Mouse (Mus musculus) hindbrain, embryonic 13.5 days (tissue): ENCODE measurements around the gene Kpna2. TPM values are rescaled to one million over a fixed set of nuclear protein-coding genes. Genes with fewer than 3 reads are reported as not detected.
A peak's percentile ranks its signal among the peaks of the same experiment; 100 is the strongest.
"Not testable (repeated sequence)": the region's sequence is repeated elsewhere in the genome, so short reads cannot be mapped to it uniquely, and the experiment has no call there.

Source experiments
- ATAC-seq: fragments of 200-750 bp; cut with Nextera tagmentation; 2 replicates; pipeline ENCODE4 v1.8.0; 2017; ENCODE audit warnings: moderate TSS enrichment; ENCODE audit not compliant: low FRiP score
- H3K27ac ChIP-seq: fragments of 300-500 bp; sonication (generic); 2 replicates; pipeline ENCODE4 v1.5.1; 2015; ENCODE audit warnings: inconsistent platforms, mild to moderate bottlenecking, moderate library complexity
- H3K27me3 ChIP-seq: fragments of 300-500 bp; sonication (generic); 2 replicates; pipeline ENCODE4 v1.6.1; 2015; ENCODE audit warnings: mild to moderate bottlenecking, inconsistent platforms
- H3K36me3 ChIP-seq: fragments of 300-500 bp; sonication (generic); 2 replicates; pipeline ENCODE4 v1.6.1; 2015; ENCODE audit warnings: mild to moderate bottlenecking, inconsistent platforms
- H3K4me1 ChIP-seq: fragments of 300-500 bp; sonication (generic); replicated peaks from 2 replicates; pipeline ENCODE4 v1.6.1; 2015; ENCODE audit warnings: inconsistent platforms
- H3K4me2 ChIP-seq: fragments of 300-500 bp; sonication (generic); 2 replicates; pipeline ENCODE4 v1.6.1; 2015; ENCODE audit warnings: inconsistent platforms, mild to moderate bottlenecking, moderate library complexity
- H3K4me3 ChIP-seq: fragments of 300-500 bp; sonication (generic); 2 replicates; pipeline ENCODE4 v1.5.1; 2015; ENCODE audit warnings: mild to moderate bottlenecking, inconsistent platforms
- H3K9ac ChIP-seq: fragments of 300-500 bp; sonication (generic); 2 replicates; pipeline ENCODE4 v1.6.1; 2015; ENCODE audit warnings: mild to moderate bottlenecking, inconsistent platforms
- H3K9me3 ChIP-seq: fragments of 300-500 bp; sonication (generic); 2 replicates; pipeline ENCODE4 v1.6.1; 2016; ENCODE audit warnings: inconsistent platforms
- WGBS: fragments of 180-500 bp; shearing (Covaris S2); methylation state at CpG from one replicate; pipeline ENCODE4 v1.1.7; 2015; 5-methylcytosine and 5-hydroxymethylcytosine counted together
- polyA plus RNA-seq: library from polyadenylated mRNA; unstranded; fragments of >200 nt; fragmentation: Nextera tagmentation; extraction: Ambion mirVana; gene quantifications from 2 replicates; pipeline ENCODE4 v1.2.1, GENCODE M21; 2015

Kpna2 gene
- polyA plus RNA-seq, 1 experiment from 2014 or later: 189 TPM

DNA sequence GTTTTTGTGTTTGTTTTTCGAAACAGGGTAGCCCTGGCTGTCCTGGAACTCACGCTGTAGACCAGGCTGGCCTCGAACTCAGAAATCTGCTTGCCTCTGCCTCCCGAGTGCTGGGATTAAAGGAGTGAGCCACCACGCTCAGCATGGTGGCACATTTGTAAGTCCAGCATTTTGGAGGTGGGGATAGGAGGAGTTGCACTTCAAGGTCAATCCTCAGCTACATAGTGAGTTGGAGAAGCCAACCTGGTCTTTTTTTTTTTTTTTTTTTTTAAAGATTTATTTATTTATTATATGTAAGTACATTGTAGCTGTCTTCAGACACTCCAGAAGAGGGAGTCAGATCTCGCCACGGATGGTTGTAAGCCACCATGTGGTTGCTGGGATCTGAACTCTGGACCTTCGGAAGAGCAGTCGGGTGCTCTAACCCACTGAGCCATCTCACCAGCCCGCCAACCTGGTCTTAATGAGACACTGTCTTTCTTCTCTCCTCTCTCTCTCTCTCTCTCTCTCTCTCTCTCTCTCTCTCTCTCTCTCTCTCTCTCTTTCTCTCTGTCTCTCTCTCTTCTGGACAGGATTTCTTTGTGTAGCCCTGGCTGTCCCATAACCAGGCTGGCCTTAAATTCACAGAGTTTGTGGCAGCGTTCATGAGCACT is 16.3 kb upstream of the Kpna2 start:
- not testable (repeated sequence) for H3K9ac ChIP-seq, H3K9me3 ChIP-seq, ATAC-seq, H3K4me3 ChIP-seq, H3K27ac ChIP-seq, H3K36me3 ChIP-seq, H3K4me2 ChIP-seq, H3K4me1 ChIP-seq, H3K27me3 ChIP-seq
- 77% methylated on average over 11 of the region's 11 CpGs for WGBS

DNA sequence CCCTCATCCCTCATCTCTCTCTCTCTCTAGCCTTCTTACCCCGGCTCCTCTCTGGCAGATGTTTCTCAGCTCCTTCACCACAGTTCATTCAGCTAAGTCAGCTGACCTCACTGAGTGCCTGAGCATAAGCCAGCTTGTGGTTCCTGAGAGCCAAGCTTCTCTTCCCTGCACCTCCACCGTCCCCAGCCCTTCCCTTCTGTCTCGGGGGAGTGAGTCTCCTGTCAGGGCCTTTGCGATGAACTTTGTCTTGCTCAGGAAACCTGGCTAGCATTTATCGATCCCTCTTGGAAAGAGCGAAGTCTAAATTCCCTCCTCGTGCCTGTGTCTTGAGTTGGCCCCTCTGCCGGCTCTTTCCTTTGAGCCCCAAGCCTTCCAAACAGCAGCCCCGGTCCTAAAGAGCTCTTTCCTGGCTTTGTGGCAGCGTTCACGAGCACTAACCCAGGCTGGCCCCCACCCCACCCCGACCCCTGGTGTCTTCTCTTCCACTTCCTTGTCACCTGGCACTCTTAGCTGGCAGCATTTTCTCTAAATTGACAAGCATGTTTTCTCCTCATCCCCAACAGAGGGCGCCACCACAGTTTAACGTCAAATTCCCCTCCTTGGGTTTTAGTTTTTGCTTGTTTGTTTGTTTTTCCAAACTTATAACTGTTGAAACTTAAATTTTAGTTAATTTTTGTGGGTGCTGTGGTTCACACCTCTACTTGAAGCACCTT is 15.4 kb upstream of the Kpna2 start:
- Histone ChIP-seq H3K36me3 (no peaks in the 10 kb centered on the region), H3K9ac (no peak overlapping the region), H3K4me2 (no peak overlapping the region), H3K27ac (no peak overlapping the region), H3K9me3 (no peaks in the 10 kb centered on the region), H3K4me1 (peaks cover 9% of the 10 kb centered on the region), H3K27me3 (no peaks in the 10 kb centered on the region), H3K4me3 (no peak overlapping the region)
- 51% methylated on average over 14 of the region's 14 CpGs for WGBS
- no peak for ATAC-seq

DNA sequence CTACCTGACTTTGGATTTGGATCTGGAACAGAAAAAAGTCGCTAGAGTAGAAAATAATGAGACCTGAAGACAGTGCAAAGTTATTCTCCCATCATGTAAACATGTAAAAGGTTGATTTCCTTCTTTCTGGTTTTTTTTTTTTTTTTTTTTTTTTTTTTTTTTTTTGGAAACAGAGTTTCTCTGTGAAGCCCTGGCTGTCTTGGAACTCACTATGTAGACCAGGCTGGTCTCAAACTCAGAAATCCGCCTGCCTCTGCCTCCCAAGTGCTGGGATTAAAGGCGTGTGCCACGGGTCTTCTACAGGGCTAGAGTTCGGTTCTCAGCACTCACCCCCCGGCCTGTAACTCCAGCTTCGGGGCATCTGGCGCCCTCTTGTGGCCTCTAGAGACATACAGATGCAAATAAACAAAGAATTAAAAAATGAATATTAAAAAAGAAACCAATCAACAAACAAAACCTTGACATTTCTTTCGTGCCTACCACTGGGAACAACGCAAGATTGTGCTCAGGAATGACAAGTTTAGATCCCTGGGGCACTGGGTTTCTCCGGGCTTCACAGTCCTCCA is 14.8 kb upstream of the Kpna2 start:
- H3K4me1 ChIP-seq: peaks cover 9% of the 10 kb centered on the region
- no peak for ATAC-seq
- no peak overlapping the region for H3K4me2 ChIP-seq
- H3K4me3 ChIP-seq: no peak overlapping the region
- H3K9me3 ChIP-seq: no peaks in the 10 kb centered on the region
- H3K36me3 ChIP-seq: no peaks in the 10 kb centered on the region
- H3K27me3 ChIP-seq: no peaks in the 10 kb centered on the region
- no peak overlapping the region for H3K9ac ChIP-seq
- 76% methylated on average over 11 of the region's 11 CpGs for WGBS
- H3K27ac ChIP-seq: no peak overlapping the region

DNA sequence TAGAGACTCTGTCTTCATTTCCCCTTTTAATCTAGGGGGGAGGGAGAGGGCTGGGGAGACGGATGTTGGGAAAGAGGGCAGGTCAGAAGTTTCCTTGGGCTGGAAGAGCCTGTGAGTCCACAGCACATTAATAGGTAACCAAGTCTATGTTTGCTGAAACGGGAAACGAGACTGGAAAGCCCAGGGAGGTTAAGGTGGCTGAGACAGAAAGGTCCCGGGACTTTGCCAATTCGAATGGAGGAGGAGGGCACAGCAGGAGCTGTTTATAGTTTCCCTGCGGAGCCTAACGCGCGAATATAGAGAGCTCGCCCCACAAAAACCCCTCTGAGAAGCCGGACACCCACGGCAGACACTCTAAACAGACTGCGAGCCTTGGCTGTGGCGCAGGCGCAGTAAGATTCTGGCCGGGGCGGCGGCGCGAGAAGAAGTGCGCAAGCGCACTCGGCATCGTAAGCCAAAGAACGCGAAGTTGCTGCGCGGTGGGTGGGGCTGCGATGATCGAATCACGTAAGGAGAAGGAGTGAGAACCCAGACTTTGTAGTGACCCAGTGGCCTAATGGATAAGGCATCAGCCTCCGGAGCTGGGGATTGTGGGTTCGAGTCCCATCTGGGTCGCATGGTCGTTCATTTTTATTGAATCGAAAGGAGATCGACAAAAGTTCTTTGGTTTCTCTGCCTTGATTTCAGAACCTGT is 13.1 kb upstream of the Kpna2 start:
- ATAC-seq: peak; percentile 96
- H3K27ac ChIP-seq: peak overlapping the region; percentile 94
- H3K4me3 ChIP-seq: peak overlapping the region; percentile 61
- peaks cover 9% of the 10 kb centered on the region for H3K4me1 ChIP-seq
- no peaks in the 10 kb centered on the region for H3K9me3 ChIP-seq
- no peaks in the 10 kb centered on the region for H3K27me3 ChIP-seq
- WGBS: under 1% methylated on average over 37 of the region's 37 CpGs
- H3K9ac ChIP-seq: peak overlapping the region; percentile 82
- peak overlapping the region; percentile 60 for H3K4me2 ChIP-seq
- H3K36me3 ChIP-seq: no peaks in the 10 kb centered on the region

DNA sequence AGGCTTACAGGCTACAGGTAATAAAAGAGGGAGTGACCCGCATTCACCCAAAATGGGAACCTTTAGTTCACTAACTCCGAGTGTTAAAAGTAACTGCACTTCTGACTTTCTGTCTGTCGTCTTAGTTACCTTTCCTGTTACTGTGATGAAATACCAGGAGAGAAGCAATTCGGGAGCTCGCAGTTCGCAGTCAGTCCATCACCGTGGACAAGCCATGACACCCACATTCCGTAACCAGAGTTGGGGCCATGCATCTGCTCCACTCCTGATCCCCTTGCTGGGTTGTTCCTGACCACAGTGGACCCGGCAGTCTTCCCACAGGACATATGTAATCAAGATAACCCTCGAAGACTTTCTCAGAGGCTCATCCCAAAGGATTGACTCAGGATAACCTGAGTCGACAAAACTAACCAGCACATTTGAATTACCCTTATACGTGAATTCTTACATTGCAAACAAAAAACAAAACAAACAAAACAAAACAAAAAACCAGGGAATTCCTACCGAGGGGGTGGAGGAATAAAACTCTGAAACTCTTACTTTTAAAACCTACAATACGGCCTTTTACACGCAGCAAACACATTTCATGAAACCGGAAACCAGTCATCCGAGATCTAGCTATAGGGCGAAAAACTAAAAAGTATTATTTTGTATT is 12.5 kb upstream of the Kpna2 start:
- 42% methylated on average over 18 of the region's 18 CpGs for WGBS
- peak overlapping the region; percentile 61 for H3K4me3 ChIP-seq
- H3K27ac ChIP-seq: peak overlapping the region; percentile 94
- no peaks in the 10 kb centered on the region for H3K27me3 ChIP-seq
- no peaks in the 10 kb centered on the region for H3K36me3 ChIP-seq
- H3K4me2 ChIP-seq: peak overlapping the region; percentile 60
- peaks cover 9% of the 10 kb centered on the region for H3K4me1 ChIP-seq
- no peak for ATAC-seq
- no peaks in the 10 kb centered on the region for H3K9me3 ChIP-seq
- peak overlapping the region; percentile 82 for H3K9ac ChIP-seq

DNA sequence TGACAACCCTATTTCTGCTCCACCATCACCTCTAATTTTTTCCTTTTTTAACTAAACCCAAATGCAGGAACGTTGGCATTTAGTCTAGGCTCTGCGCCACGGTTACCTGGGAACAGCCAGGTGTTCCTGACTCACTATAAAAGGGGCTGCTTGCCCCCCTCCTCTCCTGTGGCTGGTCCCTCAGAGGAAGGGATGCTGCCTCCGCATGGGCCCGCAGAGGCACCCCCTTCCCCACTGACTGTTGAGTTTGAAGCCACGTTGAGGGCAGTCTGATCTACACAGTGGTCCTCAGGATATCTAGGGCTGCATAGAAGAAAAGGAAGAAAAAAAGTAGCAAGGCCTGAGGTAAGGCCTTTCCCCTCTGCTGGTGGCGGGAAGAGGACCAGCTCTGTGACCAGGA is 11.8 kb upstream of the Kpna2 start:
- Histone ChIP-seq H3K9me3 (no peaks in the 10 kb centered on the region), H3K27me3 (no peaks in the 10 kb centered on the region), H3K36me3 (no peaks in the 10 kb centered on the region), H3K27ac (no peak overlapping the region), H3K4me2 (no peak overlapping the region), H3K4me3 (no peak overlapping the region), H3K9ac (peak overlapping the region; percentile 82; the same call in 1 of the 2 replicates), H3K4me1 (peaks cover 9% of the 10 kb centered on the region)
- 76% methylated on average over 7 of the region's 7 CpGs for WGBS
- ATAC-seq: no peak

DNA sequence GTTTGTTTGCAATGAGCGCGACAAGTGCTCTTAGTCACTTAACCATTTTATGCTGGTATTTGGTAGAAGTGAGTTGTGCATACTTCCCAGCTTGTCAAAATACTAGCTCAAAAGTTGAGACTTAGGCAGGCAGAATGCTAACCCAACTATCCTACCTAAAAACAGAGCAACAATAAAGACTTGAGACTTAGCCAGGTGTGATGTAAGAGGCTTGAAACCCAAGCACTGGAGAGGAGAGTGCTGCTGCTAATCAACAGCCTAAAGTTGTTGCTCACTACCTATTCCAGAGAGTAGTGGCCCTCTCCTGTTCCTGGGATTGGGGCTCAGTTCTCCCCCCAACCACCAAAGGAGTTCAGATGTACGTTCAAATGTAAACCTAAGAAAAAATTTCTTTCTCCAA is 11.1 kb upstream of the Kpna2 start:
- Histone ChIP-seq H3K4me3 (no peak overlapping the region), H3K27ac (no peak overlapping the region), H3K4me2 (no peak overlapping the region), H3K27me3 (no peaks in the 10 kb centered on the region), H3K36me3 (no peaks in the 10 kb centered on the region), H3K4me1 (peaks cover 9% of the 10 kb centered on the region), H3K9ac (no peak overlapping the region), H3K9me3 (no peaks in the 10 kb centered on the region)
- WGBS: 94% methylated on average over 3 of the region's 3 CpGs
- no peak for ATAC-seq

DNA sequence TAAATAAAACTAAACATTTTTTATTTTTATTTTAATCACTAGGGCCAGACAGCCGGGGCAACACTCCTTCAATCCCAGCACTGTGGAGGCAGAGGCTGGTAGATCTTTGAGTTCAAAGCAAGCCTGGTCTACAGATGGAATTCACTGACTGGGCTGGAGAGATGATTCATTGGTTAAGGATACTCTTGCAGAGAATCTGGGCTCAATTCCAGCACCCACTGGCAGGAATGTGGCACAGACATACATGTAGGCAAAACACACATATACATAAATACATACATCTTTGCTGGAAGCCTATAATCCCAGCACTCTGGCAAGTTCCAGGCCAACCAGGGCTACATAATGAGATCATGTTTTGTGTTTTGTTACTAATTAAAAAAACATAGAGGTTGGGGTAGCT is 6.2 kb upstream of the Kpna2 start:
- no peaks in the 10 kb centered on the region for H3K9me3 ChIP-seq
- no peaks in the 10 kb centered on the region for H3K36me3 ChIP-seq
- H3K4me3 ChIP-seq: no peak overlapping the region
- H3K9ac ChIP-seq: no peak overlapping the region
- 91% methylated on average over 1 of the region's 1 CpGs for WGBS
- ATAC-seq: no peak
- no peaks in the 10 kb centered on the region for H3K4me1 ChIP-seq
- H3K27me3 ChIP-seq: no peaks in the 10 kb centered on the region
- H3K27ac ChIP-seq: no peak overlapping the region
- no peak overlapping the region for H3K4me2 ChIP-seq

DNA sequence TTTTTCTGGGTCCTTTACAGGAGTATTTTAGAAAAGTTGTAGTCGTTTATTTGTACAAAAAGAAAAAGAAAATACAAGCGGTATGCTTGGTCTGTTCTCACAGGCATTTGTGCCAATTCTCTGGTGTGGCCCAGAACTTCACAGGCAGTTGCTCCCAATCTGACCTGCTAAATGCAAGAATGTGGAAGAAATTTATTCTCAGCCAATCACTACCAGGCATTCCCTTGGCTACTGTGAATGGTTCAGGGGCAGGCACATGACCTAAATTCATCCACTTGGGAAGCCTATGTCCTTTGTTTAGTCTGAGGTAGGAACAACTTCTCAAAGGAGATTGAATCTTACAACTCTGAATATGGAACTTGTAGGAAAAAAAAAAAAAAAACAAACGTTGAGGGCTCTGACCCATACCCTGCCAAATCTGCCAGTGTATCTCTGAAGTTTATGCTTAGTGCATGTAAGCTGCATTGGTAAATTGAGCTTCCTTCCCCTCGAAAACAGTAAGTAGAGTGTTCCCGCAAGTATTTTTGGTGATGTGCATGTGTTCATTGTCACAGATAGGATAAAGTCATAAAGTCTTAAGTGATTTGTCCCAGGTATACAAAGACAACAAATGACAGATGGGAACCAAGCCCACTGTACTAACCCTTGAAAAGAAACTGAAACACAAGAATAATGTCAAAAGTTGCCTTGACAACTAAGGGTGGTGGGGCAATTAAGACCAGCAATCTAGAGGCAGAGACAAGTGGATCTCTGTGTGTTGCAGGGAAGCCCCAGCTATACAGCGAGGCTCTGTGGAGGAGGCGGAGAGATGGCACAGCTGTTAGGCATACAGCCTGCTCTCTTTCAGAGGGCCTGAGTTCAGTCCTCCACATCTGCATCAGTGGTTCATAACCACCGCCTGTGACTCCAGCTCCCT is 2.7 kb upstream of the Kpna2 start:
- Histone ChIP-seq H3K4me1 (peaks cover 15% of the 10 kb centered on the region), H3K9ac (no peak overlapping the region), H3K27ac (no peak overlapping the region), H3K4me2 (no peak overlapping the region), H3K36me3 (0 out of 2 replicates have a peak, but pooled peaks cover 3% of the 10 kb centered on the region), H3K27me3 (no peaks in the 10 kb centered on the region), H3K4me3 (no peak overlapping the region), H3K9me3 (no peaks in the 10 kb centered on the region)
- ATAC-seq: no peak
- WGBS: 43% methylated on average over 8 of the region's 8 CpGs

DNA sequence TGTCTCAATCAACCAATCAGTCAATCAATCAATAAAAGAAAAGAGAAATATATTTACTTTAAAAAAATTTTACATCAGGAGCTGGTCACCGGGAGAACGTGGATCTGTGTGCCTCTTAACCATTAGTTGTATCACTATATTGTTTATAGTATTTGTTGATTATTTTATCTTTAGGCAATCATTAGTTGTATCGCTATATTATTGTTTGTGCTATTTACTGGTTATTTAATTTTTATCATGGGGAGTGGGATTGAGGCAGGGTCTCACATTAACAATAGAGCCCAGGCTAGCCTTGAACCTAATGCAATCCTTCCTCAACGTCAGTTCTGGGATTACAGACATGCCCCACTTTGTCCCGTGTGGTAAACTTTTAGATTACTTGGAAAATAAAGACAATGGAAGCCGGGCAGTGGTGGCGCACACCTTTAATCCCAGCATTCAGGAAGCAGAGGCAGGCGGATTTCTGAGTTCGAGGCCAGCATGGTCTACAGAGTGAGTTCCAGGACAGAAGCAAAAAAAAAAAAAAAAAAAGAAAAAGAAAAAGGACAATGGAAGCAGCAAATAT is 690 bp upstream of the Kpna2 start:
- H3K27me3 ChIP-seq: no peaks in the 10 kb centered on the region
- H3K9me3 ChIP-seq: no peaks in the 10 kb centered on the region
- H3K4me1 ChIP-seq: peaks cover 19% of the 10 kb centered on the region
- ATAC-seq: no peak
- H3K4me2 ChIP-seq: peak overlapping the region; percentile 56
- H3K27ac ChIP-seq: peak overlapping the region; percentile 90
- peak overlapping the region; percentile 97 for H3K4me3 ChIP-seq
- H3K36me3 ChIP-seq: peaks cover 22% of the 10 kb centered on the region
- WGBS: 83% methylated on average over 9 of the region's 9 CpGs
- H3K9ac ChIP-seq: peak overlapping the region; percentile 69

DNA sequence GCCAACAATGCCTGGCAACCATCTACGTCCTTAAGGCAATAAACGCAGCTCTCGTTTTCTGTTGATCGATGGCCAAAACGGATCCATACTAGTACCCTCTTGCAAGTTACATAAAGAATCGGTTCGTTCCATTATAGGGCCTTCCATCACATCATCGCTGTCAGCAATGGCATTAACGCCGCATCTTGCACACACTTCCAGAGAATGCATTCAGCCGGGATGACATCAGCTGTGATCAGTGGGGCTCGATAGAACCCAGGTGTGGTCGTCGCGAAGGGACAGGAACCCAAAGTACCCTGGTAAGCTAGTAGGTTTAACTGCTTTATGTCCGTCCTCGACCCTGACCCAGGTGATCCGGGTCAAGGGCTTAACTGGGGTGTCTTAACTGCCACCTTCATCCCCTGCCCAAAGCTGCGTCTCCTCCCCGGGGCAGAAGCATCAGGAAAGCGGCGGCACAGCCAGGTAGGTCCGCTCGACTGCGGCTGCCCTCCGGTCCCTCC is 640 bp downstream of the Kpna2 start:
- peak overlapping the region; percentile 88 for H3K27ac ChIP-seq
- peak; percentile 52 for ATAC-seq
- no peaks in the 10 kb centered on the region for H3K9me3 ChIP-seq
- H3K36me3 ChIP-seq: peaks cover 34% of the 10 kb centered on the region
- H3K4me3 ChIP-seq: peak overlapping the region; percentile 97
- peak overlapping the region; percentile 76 for H3K4me2 ChIP-seq
- H3K4me1 ChIP-seq: peaks cover 19% of the 10 kb centered on the region
- H3K9ac ChIP-seq: peak overlapping the region; percentile 83
- under 1% methylated on average over 25 of the region's 26 CpGs for WGBS
- H3K27me3 ChIP-seq: no peaks in the 10 kb centered on the region
